ENCODE assay signal across 32 mouse cellular contexts in genomic region chr1:183207141-183207540, GRCm38 (mm10). TPM values are rescaled to one million over a fixed set of nuclear protein-coding genes. Genes with fewer than 3 reads are reported as not detected.
DNase-seq lines count a peak whose midpoint lies in the region; ATAC-seq and TF ChIP-seq lines count a peak whose summit lies in the region.
"Had no signal": no experiment of that assay in that cellular context is flagged by ENCODE, and none has a peak within 500 bp of the region (broad histone marks: within the 10 kb centered on the region; RNA-seq: fewer than 3 reads in every experiment).

No protein-coding gene starts in this region.

- no peak overlapping the region for H3K4me2 ChIP-seq in kidney, embryonic 14.5 days (replicated peaks; ENCODE audit: low read depth, low read length)
- no peak overlapping the region for H3K4me2 ChIP-seq in hindbrain, embryonic 11.5 days (replicated peaks; ENCODE audit: low read depth, low read length)
- H3K4me2 ChIP-seq: forebrain, embryonic 15.5 days; heart, embryonic 13.5 days; hindbrain, embryonic 15.5 days; kidney, embryonic 15.5 days; limb, embryonic 13.5 days; lung, embryonic 15.5 days; midbrain, embryonic 12.5 days; neural tube, embryonic 13.5 days had no signal

- no peak overlapping the region for H3K27ac ChIP-seq in kidney, embryonic 14.5 days (ENCODE audit: low read depth, low read length)
- H3K27ac ChIP-seq in hindbrain, embryonic 11.5 days (ENCODE audit: low read depth, low read length) = no peak overlapping the region
- H3K27ac ChIP-seq: forebrain, embryonic 10.5 days; forebrain, embryonic 15.5 days; gastrocnemius, adult 2 months; heart, adult 2 months; heart, embryonic 13.5 days; hindbrain, embryonic 15.5 days; kidney, embryonic 15.5 days; layer of hippocampus, adult 2 months; limb, embryonic 13.5 days; liver, embryonic 14.5 days; lung, embryonic 15.5 days; midbrain, embryonic 12.5 days; neural tube, embryonic 13.5 days; stomach, postnatal 0 days had no signal

- H3K36me3 ChIP-seq in G1E (replicated peaks) = peaks cover 18% of the 10 kb centered on the region
- H3K36me3 ChIP-seq in kidney, embryonic 14.5 days (ENCODE audit: control insufficient read depth, insufficient read depth, low read length) = no peaks in the 10 kb centered on the region; the same call in 1 of the 2 replicates
- no peaks in the 10 kb centered on the region for H3K36me3 ChIP-seq in hindbrain, embryonic 11.5 days (ENCODE audit: control insufficient read depth, insufficient read depth, low read length)
- H3K36me3 ChIP-seq: forebrain, embryonic 10.5 days; forebrain, embryonic 15.5 days; heart, embryonic 13.5 days; hindbrain, embryonic 15.5 days; kidney, embryonic 15.5 days; lung, embryonic 15.5 days; midbrain, embryonic 12.5 days; neural tube, embryonic 13.5 days had no signal

- WGBS in kidney, embryonic 14.5 days = 88% methylated on average over 3 of the region's 3 CpGs
- 83% methylated on average over 3 of the region's 3 CpGs for WGBS in hindbrain, embryonic 11.5 days

- H3K4me3 ChIP-seq in G1E (ENCODE audit: low read depth, low read length) = peak overlapping the region; percentile 30; the same call in 1 of the 2 replicates
- no peak overlapping the region for H3K4me3 ChIP-seq in kidney, embryonic 14.5 days (ENCODE audit: low read length)
- H3K4me3 ChIP-seq in hindbrain, embryonic 11.5 days (ENCODE audit: low read depth, low read length) = no peak overlapping the region
- H3K4me3 ChIP-seq: forebrain, embryonic 10.5 days; forebrain, embryonic 15.5 days; gastrocnemius, adult 2 months; heart, adult 2 months; heart, embryonic 13.5 days; hindbrain, embryonic 15.5 days; kidney, embryonic 15.5 days; layer of hippocampus, adult 2 months; limb, embryonic 13.5 days; lung, embryonic 15.5 days; midbrain, embryonic 12.5 days; neural tube, embryonic 13.5 days had no signal

- H3K27me3 ChIP-seq in G1E (ENCODE audit: insufficient read depth, low read length) = no peaks in the 10 kb centered on the region
- no peaks in the 10 kb centered on the region for H3K27me3 ChIP-seq in kidney, embryonic 14.5 days (ENCODE audit: control insufficient read depth, insufficient read depth, low read length)
- H3K27me3 ChIP-seq in hindbrain, embryonic 11.5 days (ENCODE audit: control insufficient read depth, insufficient read depth, low read length) = no peaks in the 10 kb centered on the region
- H3K27me3 ChIP-seq: CH12.LX; forebrain, embryonic 15.5 days; heart, embryonic 13.5 days; hindbrain, embryonic 15.5 days; kidney, embryonic 15.5 days; limb, embryonic 13.5 days; lung, embryonic 15.5 days; midbrain, embryonic 12.5 days; neural tube, embryonic 13.5 days had no signal

- no peaks in the 10 kb centered on the region for H3K9me3 ChIP-seq in G1E (replicated peaks)
- no peaks in the 10 kb centered on the region for H3K9me3 ChIP-seq in kidney, embryonic 14.5 days (ENCODE audit: control insufficient read depth, low read length)
- H3K9me3 ChIP-seq in hindbrain, embryonic 11.5 days (ENCODE audit: control insufficient read depth, low read length) = no peaks in the 10 kb centered on the region
- H3K9me3 ChIP-seq: forebrain, embryonic 10.5 days; forebrain, embryonic 15.5 days; heart, embryonic 13.5 days; hindbrain, embryonic 15.5 days; kidney, embryonic 15.5 days; limb, embryonic 13.5 days; lung, embryonic 15.5 days; midbrain, embryonic 12.5 days; neural tube, embryonic 13.5 days had no signal

- DNase-seq in A20 (ENCODE audit: low read depth, low spot score) (peak; percentile 60), G1E (ENCODE audit: low spot score) (no peak)
- DNase-seq in adrenal gland, postnatal 10 days = peak; percentile 36
- DNase-seq in gonadal fat pad, adult 2 months (ENCODE audit: low read depth) = peak; percentile 69
- DNase-seq in kidney, postnatal 25 days = no peak
- DNase-seq in hindbrain, embryonic 11.5 days (ENCODE audit: low spot score) = no peak
- DNase-seq: cerebellum, adult 9-10 months; cerebellum, postnatal 36 days; gastrocnemius, adult 2 months; gastrocnemius, postnatal 36 days; heart, adult 2 months; heart, postnatal 10 days; kidney, adult 11 months; kidney, postnatal 36 days; right cerebral cortex, postnatal 4 days; thymus, adult 18-20 months; thymus, postnatal 4 days had no signal

- TF ChIP-seq CTCF in G1E (IDR thresholded peaks at IDR 0.05; ENCODE audit: low read depth, low read length) = no peak

- H3K4me1 ChIP-seq in G1E (ENCODE audit: insufficient read depth, low read depth, low read length) = peaks cover 20% of the 10 kb centered on the region
- no peaks in the 10 kb centered on the region for H3K4me1 ChIP-seq in kidney, embryonic 14.5 days (ENCODE audit: control insufficient read depth, insufficient read depth, low read length)
- no peaks in the 10 kb centered on the region for H3K4me1 ChIP-seq in hindbrain, embryonic 11.5 days (replicated peaks; ENCODE audit: control insufficient read depth, insufficient read depth, low read length)
- H3K4me1 ChIP-seq: forebrain, embryonic 15.5 days; hindbrain, embryonic 15.5 days; lung, embryonic 15.5 days; midbrain, embryonic 12.5 days had no signal

- no peak overlapping the region for H3K9ac ChIP-seq in kidney, embryonic 14.5 days (ENCODE audit: low read depth, low read length)
- H3K9ac ChIP-seq in hindbrain, embryonic 11.5 days (ENCODE audit: low read depth, low read length) = no peak overlapping the region
- H3K9ac ChIP-seq: forebrain, embryonic 15.5 days; heart, embryonic 13.5 days; hindbrain, embryonic 15.5 days; kidney, embryonic 15.5 days; limb, embryonic 13.5 days; liver, embryonic 14.5 days; lung, embryonic 15.5 days; midbrain, embryonic 12.5 days; neural tube, embryonic 13.5 days had no signal

- ATAC-seq in G1E (ENCODE audit: extremely low read depth, insufficient number of reproducible peaks, low FRiP score, poor library complexity, severe bottlenecking) = no peak
- no peak for ATAC-seq in kidney, embryonic 14.5 days (ENCODE audit: low FRiP score, low TSS enrichment)
- ATAC-seq in hindbrain, embryonic 11.5 days (ENCODE audit: low FRiP score) = no peak
- ATAC-seq: forebrain, embryonic 15.5 days; inflammation-experienced regulatory T-cells, adult 6 months had no signal

RNA-seq across cellular contexts. Expression of gene Disp1, which starts 14.2 kb away (rescaled TPM):
- total RNA-seq in G1E (2014; fragmentation: Nextera tagmentation) = 5.0 and 11.0 TPM in 2 replicates
- total RNA-seq in G1E (2017) = 3.0 and 3.8 TPM in 2 replicates
- polyA plus RNA-seq in G1E (2012) = 8.2 and 10.5 TPM in 2 replicates
- 10 to 100 TPM; 10.2 to 14.9 TPM for total RNA-seq in adrenal gland, postnatal 10 days (2021)
- 12.1 and 16.4 TPM in 2 replicates for polyA plus RNA-seq in gonadal fat pad, adult 2 months (2012; rRNA removed)
- 9.6 and 16.9 TPM in 2 replicates for polyA plus RNA-seq in kidney, embryonic 14.5 days (2014; fragmentation: Nextera tagmentation; extraction: Ambion mirVana)
- polyA plus RNA-seq in hindbrain, embryonic 11.5 days (2014; fragmentation: Nextera tagmentation; extraction: Ambion mirVana) = 11.2 and 12.7 TPM in 2 replicates

Comparison
In these comparisons a context has a peak if more than half of its experiments do, and no peak if none do; other contexts are left out.
1. DNase-seq: peak in A20 (single experiment), adrenal gland, postnatal 10 days (single experiment) and gonadal fat pad, adult 2 months (single experiment); none in G1E (single experiment), kidney, postnatal 25 days (0 of 2) and hindbrain, embryonic 11.5 days (single experiment).